Mouse (Mus musculus) CH12F3 (cell line): ENCODE results near the gene Zswim8.

Source experiments
- in situ Hi-C: fragments of 300-500 bp; cut with MboI; formaldehyde crosslinking; loops from 2 replicates; pipeline ENCODE4 v1.14.3; 2020; ENCODE audit warnings: low sequenced_read_pairs

Gene Zswim8

GRCm38 (mm10) chr14:20765642-20766258 lies 58.4 kb downstream of the Zswim8 start:
- in situ Hi-C loops = loop anchor here (5.0 kb wide), 1 partner anchor 37 kb away; no protein-coding TSS in a partner anchor

- in situ Hi-C loops = loop anchor here (5.0 kb wide), 1 partner anchor 34 kb away; no protein-coding TSS in a partner anchor
These were observed 60.6 kb downstream of the Zswim8 start for GRCm38 (mm10) chr14:20767936-20768335.

GRCm38 (mm10) chr14:20768581-20768980 lies 61.2 kb downstream of the Zswim8 start:
- in situ Hi-C loops = loop anchor here (5.0 kb wide), 1 partner anchor 34 kb away; no protein-coding TSS in a partner anchor

- in situ Hi-C loops = no loop called here
These were observed 64.6 kb downstream of the Zswim8 start for GRCm38 (mm10) chr14:20771941-20772340.

- in situ Hi-C loops = no loop called here
These were observed 65.5 kb downstream of the Zswim8 start for GRCm38 (mm10) chr14:20772808-20773207.
